Mouse (Mus musculus) liver, embryonic 14.5 days (tissue): Measurements from ENCODE around the gene Enoph1. TPM values are rescaled to one million over a fixed set of nuclear protein-coding genes. Genes with fewer than 3 reads are reported as not detected.

Experiments used
- ATAC-seq: fragments of 200-750 bp; cut with Nextera tagmentation; 2 replicates; pipeline ENCODE4 v1.8.0; 2017; ENCODE audit warnings: moderate number of reproducible peaks, mild to moderate bottlenecking, moderate library complexity; ENCODE audit not compliant: insufficient read depth
- DNase-seq, 3 experiments: peaks; one replicate each; pipeline ENCODE4 v3.0.0-alpha.2; 2012 to 2013; ENCODE audit warnings: low read depth in 3 of 3, low spot score in 3 of 3
- H3K27ac ChIP-seq: fragments of 300-500 bp; sonication (generic); 2 replicates; pipeline ENCODE4 v1.5.1; 2014; ENCODE audit warnings: moderate library complexity, mild to moderate bottlenecking, control low read depth, inconsistent platforms
- H3K27me3 ChIP-seq: fragments of 300-500 bp; sonication (generic); 2 replicates; pipeline ENCODE4 v1.6.1; 2014; ENCODE audit warnings: mild to moderate bottlenecking, low read length, moderate library complexity; ENCODE audit not compliant: control insufficient read depth, insufficient read depth
- H3K36me3 ChIP-seq: fragments of 300-500 bp; sonication (generic); replicated peaks from 2 replicates; pipeline ENCODE4 v1.6.1; 2014; ENCODE audit warnings: low read depth; ENCODE audit not compliant: control insufficient read depth, insufficient read depth
- H3K4me1 ChIP-seq, 2 experiments: fragments of 200-500 bp in 1 of 2; fragments of 300-500 bp in 1 of 2; sonication (generic) in 1 of 2; replicated peaks; 2 replicates each; pipeline ENCODE4 v1.6.1; 2012 to 2014; ENCODE audit warnings: antibody characterized with exemption in 1 of 2, inconsistent platforms in 1 of 2, low read length in 1 of 2; ENCODE audit not compliant: control insufficient read depth in 2 of 2, insufficient read depth in 2 of 2
- H3K4me2 ChIP-seq: fragments of 300-500 bp; sonication (generic); 2 replicates; pipeline ENCODE4 v1.6.1; 2014; ENCODE audit warnings: low read depth, mild to moderate bottlenecking, control low read depth, moderate library complexity
- H3K4me3 ChIP-seq, 2 experiments: fragments of 200-500 bp in 1 of 2; fragments of 300-500 bp in 1 of 2; sonication (generic) in 1 of 2; 2 replicates each; pipeline ENCODE4 v1.5.1; 2012 to 2014; ENCODE audit warnings: low read depth in 2 of 2, low read length in 2 of 2, mild to moderate bottlenecking in 2 of 2, control low read depth in 1 of 2, inconsistent platforms in 1 of 2, moderate library complexity in 1 of 2; ENCODE audit not compliant: insufficient read depth in 1 of 2
- H3K9ac ChIP-seq: fragments of 300-500 bp; sonication (generic); replicated peaks from 2 replicates; pipeline ENCODE4 v1.6.1; 2014; ENCODE audit warnings: mild to moderate bottlenecking, control low read depth, moderate library complexity
- H3K9me3 ChIP-seq: fragments of 300-500 bp; sonication (generic); 2 replicates; pipeline ENCODE4 v1.6.1; 2016; ENCODE audit warnings: low read length, mixed read lengths; ENCODE audit not compliant: control insufficient read depth
- CTCF ChIP-seq: IDR thresholded peaks from 2 replicates; pipeline ENCODE4 v1.5.1; 2016; ENCODE audit warnings: antibody characterized with exemption, low read depth, control low read depth
- EP300 ChIP-seq: IDR thresholded peaks from 2 replicates; pipeline ENCODE4 v1.6.1; 2016; ENCODE audit warnings: antibody characterized with exemption, low read depth
- WGBS: fragments of 180-500 bp; shearing (Covaris S2); extraction: QIAGEN DNeasy Blood & Tissue Kit; methylation state at CpG from one replicate; pipeline ENCODE4 v1.1.7; 2014; ENCODE audit not compliant: insufficient replicate concordance; 5-methylcytosine and 5-hydroxymethylcytosine counted together
- polyA plus RNA-seq, 2 experiments: library from polyadenylated mRNA; depleted of rRNA in 1 of 2; stranded (reverse) in 1 of 2; unstranded in 1 of 2; fragments of >200 nt; fragmentation: Nextera tagmentation in 1 of 2; extraction: Ambion mirVana in 1 of 2; gene quantifications; 2 replicates each; pipeline versions ENCODE4 v1.2.1 to v1.2.3; 2012 to 2014

Enoph1 gene
- polyA plus RNA-seq, 2 experiments: 14.3 to 15.1 TPM

DNA sequence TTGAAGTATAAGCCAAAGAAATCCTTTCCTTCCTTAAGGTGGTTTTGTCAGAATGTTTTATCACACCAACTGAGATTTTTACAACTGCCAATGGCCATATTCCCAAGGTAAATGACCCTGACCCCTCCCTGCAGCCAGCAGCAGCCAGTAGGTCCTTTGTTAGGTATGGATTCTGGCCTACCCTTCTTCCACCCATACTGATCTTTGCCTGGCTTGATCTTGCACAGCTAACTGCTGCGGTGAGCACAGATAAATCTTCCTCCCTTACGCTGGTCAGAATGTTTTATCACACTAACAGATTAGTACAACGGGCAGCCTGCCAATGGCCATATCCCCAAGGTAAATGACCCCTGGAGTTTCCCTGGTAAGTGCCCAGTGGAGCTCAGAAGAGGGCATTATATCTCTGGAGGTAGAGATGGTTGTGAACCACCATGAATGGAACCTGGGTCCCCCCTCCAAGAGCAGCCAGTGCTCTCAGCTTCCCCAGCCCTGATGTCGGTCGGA, 16.1 kb downstream of the Enoph1 start:
- DNase-seq (no peak), ATAC-seq (no peak)
- Histone ChIP-seq H3K9me3 (no peaks in the 10 kb centered on the region), H3K36me3 (peaks cover 3% of the 10 kb centered on the region), H3K4me2 (no peak overlapping the region), H3K27me3 (no peaks in the 10 kb centered on the region), H3K4me1 (peaks cover 11 to 16% of the 10 kb centered on the region in 2 experiments), H3K27ac (no peak overlapping the region), H3K4me3 (no peak overlapping the region), H3K9ac (no peak overlapping the region)
- WGBS: 49% methylated on average over 5 of the region's 5 CpGs
- no peak for TF ChIP-seq EP300
- TF ChIP-seq CTCF: no peak

DNA sequence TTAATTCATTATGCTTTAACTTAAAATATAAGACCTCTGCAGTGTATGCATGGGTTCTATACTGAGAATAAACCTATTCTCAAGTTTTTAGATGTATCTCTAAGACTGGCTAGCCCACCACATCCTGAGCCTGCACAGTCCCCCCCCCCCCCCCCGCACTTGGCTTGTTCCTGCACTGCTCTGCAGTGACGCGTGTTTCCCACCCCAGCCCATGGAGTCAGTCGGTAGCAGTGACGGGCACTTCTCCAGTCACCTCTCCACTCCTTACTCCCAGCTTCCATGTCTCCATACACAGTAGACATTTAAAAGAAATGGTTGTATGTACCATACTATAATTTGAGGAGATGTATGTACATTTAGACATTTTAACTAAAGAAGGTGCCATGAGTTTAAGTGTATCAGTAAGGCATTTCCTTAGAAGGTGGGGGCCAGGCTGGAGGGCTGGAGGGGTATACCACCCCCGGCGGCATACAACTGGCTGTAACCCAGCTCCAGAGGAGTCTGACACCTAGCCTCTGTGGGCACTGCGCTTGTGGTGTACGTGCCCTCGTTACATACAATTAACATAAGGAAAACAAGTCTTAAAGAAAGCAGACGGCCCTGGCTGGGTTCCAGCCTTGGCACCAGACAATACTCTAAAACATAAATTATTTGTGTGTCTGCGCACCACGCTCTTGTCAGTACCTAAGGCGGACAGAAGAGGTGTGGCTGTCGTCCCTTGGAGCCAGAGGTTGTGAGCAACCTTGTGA, 17.9 kb downstream of the Enoph1 start:
- Histone ChIP-seq H3K9me3 (no peaks in the 10 kb centered on the region), H3K27ac (no peak overlapping the region), H3K9ac (no peak overlapping the region), H3K4me1 (peaks cover 11 to 16% of the 10 kb centered on the region in 2 experiments), H3K36me3 (peaks cover 9% of the 10 kb centered on the region), H3K27me3 (no peaks in the 10 kb centered on the region), H3K4me3 (no peak overlapping the region), H3K4me2 (no peak overlapping the region)
- no peak for DNase-seq
- no peak for TF ChIP-seq EP300
- no peak for TF ChIP-seq CTCF
- 79% methylated on average over 14 of the region's 15 CpGs for WGBS
- no peak for ATAC-seq

DNA sequence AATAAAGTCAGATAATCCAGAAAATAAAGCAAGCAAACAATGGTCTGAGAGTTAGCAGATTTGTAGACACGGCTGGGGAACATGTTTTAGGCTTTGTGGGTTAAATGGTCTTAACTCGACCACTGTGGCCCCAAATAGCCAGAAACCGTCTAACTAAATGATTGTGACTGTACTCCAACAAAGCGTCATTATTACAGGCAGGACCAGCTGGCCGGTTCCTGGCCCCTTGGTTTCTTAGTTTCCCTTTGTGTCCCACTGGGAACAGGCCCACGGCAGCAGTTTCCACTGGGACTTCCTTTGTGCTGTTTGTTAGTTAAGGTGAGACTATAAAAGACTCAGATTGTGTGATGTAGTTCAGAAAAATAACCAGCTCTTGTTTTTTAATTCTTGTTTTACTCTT, 18.9 kb downstream of the Enoph1 start:
- Histone ChIP-seq H3K9ac (no peak overlapping the region), H3K4me2 (no peak overlapping the region), H3K4me1 (peaks cover 11 to 16% of the 10 kb centered on the region in 2 experiments), H3K36me3 (peaks cover 9% of the 10 kb centered on the region), H3K9me3 (no peaks in the 10 kb centered on the region), H3K27ac (no peak overlapping the region), H3K27me3 (no peaks in the 10 kb centered on the region), H3K4me3 (no peak overlapping the region)
- WGBS: 78% methylated on average over 6 of the region's 6 CpGs
- DNase-seq (no peak), ATAC-seq (no peak)
- TF ChIP-seq CTCF (no peak), EP300 (no peak)

DNA sequence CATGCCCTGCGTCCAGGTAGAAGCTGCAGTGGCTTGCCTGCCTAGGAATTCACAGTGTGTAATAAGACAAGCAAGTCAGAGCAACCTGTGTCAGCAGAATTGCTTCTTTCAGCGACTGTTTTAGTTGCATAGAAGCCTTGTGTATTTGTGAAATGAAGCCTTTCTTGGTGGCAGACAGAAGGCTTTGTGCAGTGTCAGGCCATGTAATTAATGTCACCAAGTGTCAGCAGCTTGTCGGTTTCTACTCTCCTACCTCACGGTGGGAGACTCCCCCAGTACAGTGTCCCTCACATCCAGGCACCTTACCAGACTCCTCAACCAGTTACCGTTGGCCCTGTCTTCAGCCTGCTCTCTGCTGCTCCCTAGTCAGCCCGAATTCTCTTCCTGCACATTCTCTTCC, 19.5 kb downstream of the Enoph1 start:
- no peaks in the 10 kb centered on the region for H3K27me3 ChIP-seq
- H3K4me1 ChIP-seq: peaks cover 11 to 15% of the 10 kb centered on the region in 2 experiments
- H3K4me3 ChIP-seq: no peak overlapping the region
- H3K9ac ChIP-seq: no peak overlapping the region
- DNase-seq: no peak
- TF ChIP-seq EP300: no peak
- no peak overlapping the region for H3K4me2 ChIP-seq
- H3K9me3 ChIP-seq: no peaks in the 10 kb centered on the region
- 73% methylated on average over 6 of the region's 6 CpGs for WGBS
- no peak overlapping the region for H3K27ac ChIP-seq
- no peak for ATAC-seq
- H3K36me3 ChIP-seq: peaks cover 9% of the 10 kb centered on the region

DNA sequence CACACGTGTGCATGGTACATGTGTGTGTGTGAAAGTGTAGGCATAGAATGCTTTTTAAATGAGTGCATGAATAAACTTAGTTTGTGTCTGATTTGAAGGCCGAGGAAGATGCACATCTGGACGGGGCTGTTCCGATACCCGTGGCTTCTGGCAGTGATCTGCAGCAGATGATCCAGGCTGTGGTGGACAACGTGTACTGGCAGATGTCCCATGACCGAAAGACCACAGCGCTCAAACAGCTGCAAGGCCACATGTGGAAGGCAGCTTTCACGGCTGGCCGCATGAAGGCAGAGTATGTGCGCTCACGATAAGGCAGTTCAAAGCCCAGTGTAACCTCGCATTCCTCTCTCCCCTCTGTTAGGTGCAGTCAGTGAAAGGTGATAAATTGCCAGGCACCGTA, 21.1 kb downstream of the Enoph1 start:
- no peak overlapping the region for H3K4me3 ChIP-seq
- WGBS: 83% methylated on average over 14 of the region's 14 CpGs
- TF ChIP-seq EP300: no peak
- TF ChIP-seq CTCF: no peak
- H3K36me3 ChIP-seq: peaks cover 9% of the 10 kb centered on the region
- H3K27ac ChIP-seq: no peak overlapping the region
- no peaks in the 10 kb centered on the region for H3K27me3 ChIP-seq
- DNase-seq (no peak), ATAC-seq (no peak)
- H3K4me1 ChIP-seq: peaks cover under 1% of the 10 kb centered on the region in 2 experiments; a peak in 3 of 4 replicates
- no peak overlapping the region for H3K9ac ChIP-seq
- no peak overlapping the region for H3K4me2 ChIP-seq
- H3K9me3 ChIP-seq: no peaks in the 10 kb centered on the region
